Mouse (Mus musculus) induced T-regulatory cell, adult 2 months (primary cell): Measurements from ENCODE around the gene Ugt1a6b.
"Not testable (repeated sequence)": the region's sequence is repeated elsewhere in the genome, so short reads cannot be mapped to it uniquely, and the experiment has no call there.

Source experiments
- DNase-seq: peaks from one replicate; pipeline ENCODE4 v3.0.0-alpha.2; 2012; ENCODE audit warnings: low read depth

Ugt1a6b gene

GRCm38 (mm10) chr1:88121521-88121920 is 18.5 kb downstream of the Ugt1a6b start:
- peak; percentile 37 for DNase-seq

- not testable (repeated sequence) for DNase-seq
These were observed 22.8 kb downstream of the Ugt1a6b start for GRCm38 (mm10) chr1:88125827-88126360.

- DNase-seq: not testable (repeated sequence)
These were observed 26.0 kb downstream of the Ugt1a6b start for GRCm38 (mm10) chr1:88129091-88129490.

DNA sequence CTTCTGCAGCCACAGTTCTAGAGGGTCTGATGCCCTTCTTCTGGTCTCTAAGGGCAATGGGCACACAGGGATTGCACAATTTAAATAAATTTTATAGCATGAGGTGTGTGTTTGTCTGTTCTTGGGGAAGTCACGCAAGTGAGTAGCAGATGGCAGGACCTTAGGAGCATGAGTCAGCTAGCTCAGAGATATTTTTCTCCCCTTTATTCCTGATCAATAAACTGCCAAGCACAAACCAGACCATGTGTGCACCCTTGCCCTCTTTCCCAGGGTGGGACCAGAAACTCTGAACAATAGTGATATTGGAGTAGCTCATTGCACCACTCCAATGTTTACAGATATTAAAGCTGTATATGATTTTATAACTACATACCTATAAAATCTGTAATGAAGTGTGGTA is 27.2 kb downstream of the Ugt1a6b start:
- DNase-seq: not testable (repeated sequence)

DNA sequence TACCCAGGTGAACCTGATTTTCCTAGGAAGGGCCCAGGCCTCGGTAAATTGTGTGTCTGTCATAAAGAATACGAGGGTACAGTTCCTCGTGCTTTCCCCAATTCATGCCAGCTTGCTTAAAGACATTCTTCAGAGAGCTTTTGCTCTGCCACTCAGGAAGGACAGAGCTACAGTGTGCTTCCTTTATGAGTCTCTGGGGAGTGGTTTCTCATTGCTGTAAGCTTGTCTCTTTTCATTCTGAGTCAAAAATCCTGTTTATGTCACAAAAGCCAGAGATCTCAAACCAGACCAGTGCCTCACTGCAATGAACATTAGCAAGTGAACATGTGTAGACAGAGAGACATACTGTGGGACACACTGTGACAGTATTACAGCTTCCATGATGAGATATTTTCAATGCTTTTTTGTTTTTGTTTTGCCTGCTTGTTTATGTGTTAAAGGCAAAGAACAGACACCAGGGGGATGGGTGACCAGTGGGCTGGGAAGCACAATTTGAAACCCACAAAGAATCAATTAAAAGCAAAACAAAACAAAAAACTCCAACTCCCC is 30.9 kb downstream of the Ugt1a6b start:
- peak; percentile 68 for DNase-seq

DNA sequence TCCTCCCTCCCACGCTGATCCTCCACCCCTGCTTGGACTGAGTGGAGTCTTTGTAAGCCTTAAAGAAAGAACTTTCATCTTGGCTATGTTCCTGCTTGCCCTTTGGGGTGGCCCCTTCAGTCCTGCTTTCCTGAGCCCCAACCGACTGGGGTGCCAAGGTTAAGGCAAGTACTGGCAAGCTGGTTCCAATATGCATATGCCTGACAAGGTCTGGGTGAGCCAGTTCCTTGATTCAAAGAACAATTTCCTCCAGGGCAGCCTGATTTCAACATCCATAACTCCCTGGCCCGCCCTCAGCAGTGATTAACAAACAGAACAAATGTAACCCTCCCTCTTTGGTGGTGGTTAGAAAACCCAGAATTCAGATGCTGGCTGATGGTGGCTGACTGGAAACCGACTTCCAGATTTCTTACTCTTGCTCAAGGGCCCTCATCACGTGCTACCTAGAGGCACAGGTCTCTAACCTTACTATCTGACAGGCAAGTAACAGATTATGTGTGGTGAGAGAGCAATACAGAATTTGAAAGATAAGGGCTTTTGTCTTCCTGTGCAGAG is 31.5 kb downstream of the Ugt1a6b start, which contains the start of gene Ugt1a6a:
TSS of gene Ugt1a6a (plus strand) at position 353 of the 555 bp plus-strand sequence.
- DNase-seq: not testable (repeated sequence)

GRCm38 (mm10) chr1:88135229-88135904 is 32.3 kb downstream of the Ugt1a6b start:
- DNase-seq: not testable (repeated sequence)

GRCm38 (mm10) chr1:88136646-88137045 is 33.6 kb downstream of the Ugt1a6b start:
- DNase-seq: no peak

- DNase-seq: no peak
These were observed 34.2 kb downstream of the Ugt1a6b start for GRCm38 (mm10) chr1:88137264-88137663.

- no peak for DNase-seq
These were observed 35.1 kb downstream of the Ugt1a6b start for GRCm38 (mm10) chr1:88138145-88138544.

- not testable (repeated sequence) for DNase-seq
These were observed 37.4 kb downstream of the Ugt1a6b start for GRCm38 (mm10) chr1:88140492-88140891.

GRCm38 (mm10) chr1:88143966-88144675 is 41.1 kb downstream of the Ugt1a6b start:
- DNase-seq: peak; percentile 61

DNA sequence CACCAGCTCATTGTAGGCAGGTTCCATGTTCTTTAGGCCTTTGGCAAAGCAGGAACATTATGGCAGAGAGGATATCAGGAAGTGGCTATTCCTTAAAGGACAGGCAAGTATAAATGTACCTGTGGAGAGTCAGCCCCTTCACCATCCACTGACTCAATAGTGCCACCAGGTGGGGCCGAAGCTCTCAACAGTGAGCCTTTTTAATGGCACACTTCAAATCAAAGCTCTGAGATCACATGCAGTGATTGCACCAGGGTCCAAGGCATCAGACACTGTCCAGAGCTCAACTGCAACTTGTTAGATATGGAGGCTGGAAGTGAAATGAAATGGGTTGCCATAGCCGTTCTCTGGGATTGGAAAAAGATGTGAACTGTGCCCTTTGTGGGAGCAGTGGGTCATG is 42.2 kb downstream of the Ugt1a6b start:
- DNase-seq: peak; percentile 31

DNA sequence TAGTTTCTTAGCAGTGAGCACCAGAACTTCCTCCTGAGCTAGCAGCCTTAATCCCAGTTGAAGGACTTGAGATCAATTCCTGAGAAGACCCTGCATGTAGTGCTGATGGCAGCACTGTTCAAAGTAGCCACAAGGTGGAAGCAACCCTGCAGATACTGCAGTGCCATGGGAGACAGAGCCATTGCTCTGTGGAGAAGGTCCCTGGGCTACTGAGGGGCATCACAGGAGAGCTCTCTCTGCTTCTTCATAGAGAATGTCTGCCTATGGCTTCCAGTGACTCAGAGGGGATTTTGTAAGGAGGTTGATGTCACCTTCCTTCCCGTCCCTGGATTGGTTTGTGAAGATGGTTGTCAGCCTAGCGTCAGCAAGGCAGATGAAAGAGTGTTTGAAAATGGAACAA is 47.1 kb downstream of the Ugt1a6b start:
- not testable (repeated sequence) for DNase-seq

DNA sequence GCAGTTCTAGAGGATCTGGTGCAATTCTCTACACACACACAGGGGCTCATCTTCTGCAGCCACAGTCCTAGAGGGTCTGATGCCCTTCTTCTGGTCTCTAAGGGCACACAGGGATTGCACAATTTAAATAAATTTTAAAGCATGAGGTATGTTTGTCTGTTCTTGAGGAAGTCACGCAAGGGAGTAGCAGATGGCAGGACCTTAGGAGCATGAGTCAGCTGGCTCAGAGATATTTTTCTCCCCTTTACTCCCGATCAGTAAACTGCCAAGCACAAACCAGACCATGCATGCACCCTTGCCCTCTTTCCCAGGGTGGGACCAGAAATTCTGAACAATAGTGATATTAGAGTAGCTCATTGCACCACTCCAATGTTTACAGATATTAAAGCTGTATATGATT is 55.4 kb downstream of the Ugt1a6b start:
- no peak for DNase-seq

- no peak for DNase-seq
These were observed 62.7 kb downstream of the Ugt1a6b start, which contains the start of gene Ugt1a5 for GRCm38 (mm10) chr1:88165711-88166110. Ugt1a5 (plus strand) TSS chr1:88166012.

GRCm38 (mm10) chr1:88172190-88172589 is 69.1 kb downstream of the Ugt1a6b start:
- DNase-seq: not testable (repeated sequence)

DNA sequence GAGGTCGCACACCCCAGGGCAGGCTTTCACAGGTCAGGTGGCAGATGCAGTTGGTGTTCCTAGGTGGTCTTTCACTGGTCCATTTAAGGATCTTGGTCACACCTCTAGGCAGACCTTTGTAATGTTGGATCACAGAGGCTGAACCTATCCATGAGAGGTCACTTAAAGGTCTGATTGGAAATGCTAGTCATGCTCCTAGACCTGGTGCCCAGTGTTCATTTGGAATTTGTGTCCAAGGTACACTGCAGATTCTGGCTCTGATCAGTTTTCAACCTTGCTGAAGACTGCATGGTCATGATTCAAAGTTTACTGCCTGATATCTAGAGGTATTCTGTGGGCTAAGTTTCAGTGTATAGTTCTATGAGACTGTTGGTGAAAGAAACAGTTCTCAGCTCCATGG is 76.6 kb downstream of the Ugt1a6b start:
- no peak for DNase-seq

GRCm38 (mm10) chr1:88186325-88186935 is 83.4 kb downstream of the Ugt1a6b start:
- no peak for DNase-seq

GRCm38 (mm10) chr1:88192136-88192535 is 89.1 kb downstream of the Ugt1a6b start:
- no peak for DNase-seq

DNA sequence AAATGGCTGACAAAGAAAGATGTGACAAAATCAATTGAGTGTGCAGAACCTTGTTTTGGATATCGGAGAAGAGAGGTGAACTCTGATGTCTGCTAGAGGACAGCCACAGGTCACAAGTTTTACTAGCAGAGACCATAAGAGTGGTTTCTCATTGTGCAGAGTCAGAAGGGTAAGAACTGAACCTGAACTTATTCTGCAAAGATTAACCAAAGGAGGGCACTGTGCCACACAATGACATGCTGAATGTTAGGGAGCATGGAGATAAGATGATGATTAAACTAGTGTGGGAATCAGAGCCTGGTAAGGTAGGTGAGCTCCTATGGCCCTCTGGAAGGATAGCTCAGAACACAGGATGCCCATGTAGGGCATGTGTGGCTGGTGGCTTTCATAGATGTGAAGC is 92.6 kb downstream of the Ugt1a6b start:
- DNase-seq: no peak

DNA sequence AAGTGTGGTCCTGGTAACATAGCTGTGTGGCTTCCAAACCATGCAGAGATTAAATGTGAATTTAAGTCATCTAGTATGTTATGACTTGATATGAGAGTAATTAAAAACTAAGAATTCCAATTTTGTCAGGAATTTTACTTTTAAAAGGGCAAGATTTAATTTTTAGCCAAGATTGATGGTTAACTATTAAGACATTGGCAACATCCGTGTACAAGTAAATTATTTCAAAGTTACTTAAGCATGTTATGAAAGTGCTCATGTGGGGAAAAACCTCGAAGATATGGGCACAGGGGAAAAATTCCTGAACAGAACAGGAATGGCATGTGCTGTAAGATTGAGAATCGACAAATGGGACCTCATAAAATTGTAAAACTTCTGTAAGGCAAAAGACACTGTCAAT is 94.4 kb downstream of the Ugt1a6b start:
- DNase-seq: no peak
